Mouse (Mus musculus) activated CD4-positive, CD25-positive, alpha-beta regulatory T cell, adult 4 months (primary cell): ENCODE measurements around the gene Slco1a4. TPM values are rescaled to one million over a fixed set of nuclear protein-coding genes. Genes with fewer than 3 reads are reported as not detected.
"Not testable (repeated sequence)": the region's sequence is repeated elsewhere in the genome, so short reads cannot be mapped to it uniquely, and the experiment has no call there.

ENCODE experiments used
- ATAC-seq: one replicate; pipeline ENCODE4 v1.8.0; 2017
- polyA plus RNA-seq, 2 experiments: library from polyadenylated mRNA; unstranded; fragments of 100-300 nt; shearing (Covaris generic); gene quantifications; one replicate each; pipeline ENCODE4 v1.2.1; 2017

Slco1a4 gene
- under 1 TPM in 1 of 2 experiments, not detected in 1; 0.56 TPM for polyA plus RNA-seq

GRCm38 (mm10) chr6:141856085-141856484, at the start of gene Slco1a4:
TSS of gene Slco1a4 (minus strand) at chr6:141856199.
- no peak for ATAC-seq

- no peak for ATAC-seq
These were observed 42.2 kb upstream of the Slco1a4 start for GRCm38 (mm10) chr6:141898197-141898596.

- no peak for ATAC-seq
These were observed 33.7 kb upstream of the Slco1a4 start for GRCm38 (mm10) chr6:141889723-141890122.

- no peak for ATAC-seq
These were observed 32.2 kb upstream of the Slco1a4 start for GRCm38 (mm10) chr6:141888248-141888647.

- no peak for ATAC-seq
These were observed 26.6 kb upstream of the Slco1a4 start for GRCm38 (mm10) chr6:141882581-141882980.

- not testable (repeated sequence) for ATAC-seq
These were observed 19.7 kb upstream of the Slco1a4 start for GRCm38 (mm10) chr6:141875742-141876141.

- ATAC-seq: no peak
These were observed 15.7 kb upstream of the Slco1a4 start for GRCm38 (mm10) chr6:141871711-141872110.

- no peak for ATAC-seq
These were observed 12.7 kb upstream of the Slco1a4 start for GRCm38 (mm10) chr6:141868735-141869134.

GRCm38 (mm10) chr6:141866026-141866425, 10.0 kb upstream of the Slco1a4 start:
- no peak for ATAC-seq

GRCm38 (mm10) chr6:141857735-141858531, 1.9 kb upstream of the Slco1a4 start:
- no peak for ATAC-seq

GRCm38 (mm10) chr6:141853616-141854015, 2.4 kb downstream of the Slco1a4 start:
- ATAC-seq: no peak

- no peak for ATAC-seq
These were observed 6.9 kb downstream of the Slco1a4 start for GRCm38 (mm10) chr6:141849051-141849450.

- ATAC-seq: no peak
These were observed 58.2 kb downstream of the Slco1a4 start for GRCm38 (mm10) chr6:141797837-141798236.

GRCm38 (mm10) chr6:141774476-141774875, 81.5 kb downstream of the Slco1a4 start:
- no peak for ATAC-seq

GRCm38 (mm10) chr6:141773710-141774109, 82.3 kb downstream of the Slco1a4 start, which contains the start of gene Gm5724:
TSS of gene Gm5724 (minus strand) at chr6:141773810.
- no peak for ATAC-seq

Other genes starting within 250 kb of the Slco1a4 start
- not detected for gene Slco1b2, start 226.7 kb downstream of the Slco1a4 start, polyA plus RNA-seq
- gene Gm5724, start 82.4 kb downstream of the Slco1a4 start, polyA plus RNA-seq: not detected
- not detected for gene Slco1a1, start 90.8 kb upstream of the Slco1a4 start, polyA plus RNA-seq
- not detected for gene Gm6614, start 155.2 kb upstream of the Slco1a4 start, polyA plus RNA-seq